Mouse (Mus musculus) heart, embryonic 11.5 days (tissue): Measurements from ENCODE around the gene Stk24. TPM values are rescaled to one million over a fixed set of nuclear protein-coding genes. Genes with fewer than 3 reads are reported as not detected.

ENCODE experiments used
- ATAC-seq: fragments of 200-750 bp; cut with Nextera tagmentation; replicated peaks from 2 replicates; pipeline ENCODE4 v1.8.0; 2017; ENCODE audit warnings: moderate library complexity; ENCODE audit not compliant: insufficient number of reproducible peaks, low FRiP score, low TSS enrichment
- H3K27ac ChIP-seq: fragments of 300-500 bp; sonication (generic); 2 replicates; pipeline ENCODE4 v1.5.1; 2014; ENCODE audit warnings: mild to moderate bottlenecking, low read depth, low read length
- H3K27me3 ChIP-seq: fragments of 300-500 bp; sonication (generic); 2 replicates; pipeline ENCODE4 v1.6.1; 2014; ENCODE audit warnings: mild to moderate bottlenecking, low read length, mixed read lengths; ENCODE audit not compliant: control insufficient read depth, insufficient read depth
- H3K36me3 ChIP-seq: fragments of 300-500 bp; sonication (generic); 2 replicates; pipeline ENCODE4 v1.6.1; 2014; ENCODE audit warnings: mild to moderate bottlenecking, low read length, moderate library complexity, mixed read lengths; ENCODE audit not compliant: control insufficient read depth, insufficient read depth
- H3K4me1 ChIP-seq: fragments of 300-500 bp; sonication (generic); 2 replicates; pipeline ENCODE4 v1.6.1; 2014; ENCODE audit warnings: low read length; ENCODE audit not compliant: control insufficient read depth, insufficient read depth
- H3K4me2 ChIP-seq: fragments of 300-500 bp; sonication (generic); 2 replicates; pipeline ENCODE4 v1.6.1; 2014; ENCODE audit warnings: mild to moderate bottlenecking, moderate library complexity
- H3K4me3 ChIP-seq: fragments of 300-500 bp; sonication (generic); 2 replicates; pipeline ENCODE4 v1.5.1; 2014; ENCODE audit warnings: low read depth, low read length
- H3K9ac ChIP-seq: fragments of 300-500 bp; sonication (generic); 2 replicates; pipeline ENCODE4 v1.6.1; 2014; ENCODE audit warnings: mild to moderate bottlenecking, low read depth, low read length, moderate library complexity
- H3K9me3 ChIP-seq: fragments of 300-500 bp; sonication (generic); replicated peaks from 2 replicates; pipeline ENCODE4 v1.6.1; 2016; ENCODE audit warnings: low read length; ENCODE audit not compliant: control insufficient read depth
- WGBS: fragments of 180-500 bp; shearing (Covaris S2); extraction: QIAGEN DNeasy Blood & Tissue Kit; methylation state at CpG from one replicate; pipeline ENCODE4 v1.1.7; 2014; ENCODE audit not compliant: insufficient replicate concordance; 5-methylcytosine and 5-hydroxymethylcytosine counted together
- polyA plus RNA-seq: library from polyadenylated mRNA; unstranded; fragments of >200 nt; fragmentation: Nextera tagmentation; extraction: Ambion mirVana; gene quantifications from 2 replicates; pipeline ENCODE4 v1.2.1, GENCODE M21; 2014

The Stk24 gene
- polyA plus RNA-seq, 1 experiment from 2014 or later, result 37.7 TPM

DNA sequence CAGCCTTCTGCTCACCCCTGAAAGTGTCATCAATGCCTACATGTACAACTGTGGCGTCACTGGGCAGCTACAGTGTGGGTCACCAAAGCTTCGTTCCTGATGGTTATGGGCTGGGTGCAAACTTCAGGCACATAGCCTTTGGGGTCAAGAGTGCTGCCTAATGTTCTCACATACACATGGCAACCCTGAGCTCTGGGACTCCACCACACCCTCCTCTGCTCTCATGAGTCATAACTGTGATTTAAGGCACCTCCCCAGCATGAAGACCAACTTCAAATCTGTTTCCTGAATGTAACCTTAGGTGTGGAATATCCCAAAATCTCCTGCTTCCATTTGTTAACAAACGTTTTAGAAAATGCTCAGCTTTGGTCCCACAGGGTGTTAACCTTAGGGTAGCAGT, 87.4 kb downstream of the Stk24 start:
- 86% methylated on average over 3 of the region's 3 CpGs for WGBS
- no peak overlapping the region for H3K27ac ChIP-seq
- ATAC-seq, result no peak
- no peak overlapping the region for H3K4me2 ChIP-seq
- no peaks in the 10 kb centered on the region for H3K9me3 ChIP-seq
- peaks cover 30% of the 10 kb centered on the region for H3K36me3 ChIP-seq
- no peaks in the 10 kb centered on the region for H3K27me3 ChIP-seq
- no peak overlapping the region for H3K9ac ChIP-seq
- H3K4me1 ChIP-seq, result peaks cover 5% of the 10 kb centered on the region
- H3K4me3 ChIP-seq, result no peak overlapping the region

DNA sequence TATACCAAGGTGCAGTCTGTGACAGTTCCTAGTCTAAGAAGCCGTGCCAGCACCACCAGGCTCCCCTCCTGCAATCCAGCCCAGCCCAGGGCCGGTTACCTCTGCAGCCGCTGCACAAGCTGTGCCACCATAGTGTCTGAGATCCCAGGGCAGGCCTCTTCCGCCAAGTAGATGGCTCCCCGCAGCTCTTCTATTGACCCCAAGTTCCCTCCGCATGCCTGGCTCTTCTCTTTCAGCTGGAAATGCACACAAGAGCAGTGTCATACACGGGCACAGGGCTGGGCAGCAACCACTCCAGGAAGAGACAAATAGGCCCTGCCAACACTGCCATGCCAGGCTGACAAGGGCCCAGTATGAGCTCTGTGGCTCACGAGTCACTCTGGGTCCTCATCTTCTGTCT, 87.9 kb downstream of the Stk24 start:
- Histone ChIP-seq H3K36me3 (peaks cover 29% of the 10 kb centered on the region), H3K4me2 (no peak overlapping the region), H3K4me1 (peaks cover 5% of the 10 kb centered on the region), H3K27ac (no peak overlapping the region), H3K4me3 (no peak overlapping the region), H3K27me3 (no peaks in the 10 kb centered on the region), H3K9ac (no peak overlapping the region), H3K9me3 (no peaks in the 10 kb centered on the region)
- WGBS, result 94% methylated on average over 8 of the region's 8 CpGs
- ATAC-seq, result no peak

GRCm38 (mm10) chr14:121285379-121286120, 94.3 kb downstream of the Stk24 start:
- Histone ChIP-seq H3K4me1 (peaks cover 12% of the 10 kb centered on the region), H3K9me3 (no peaks in the 10 kb centered on the region), H3K27ac (no peak overlapping the region), H3K27me3 (no peaks in the 10 kb centered on the region), H3K36me3 (peaks cover 38% of the 10 kb centered on the region), H3K9ac (no peak overlapping the region), H3K4me3 (no peak overlapping the region), H3K4me2 (no peak overlapping the region)
- WGBS, result 91% methylated on average over 14 of the region's 14 CpGs
- ATAC-seq, result no peak

DNA sequence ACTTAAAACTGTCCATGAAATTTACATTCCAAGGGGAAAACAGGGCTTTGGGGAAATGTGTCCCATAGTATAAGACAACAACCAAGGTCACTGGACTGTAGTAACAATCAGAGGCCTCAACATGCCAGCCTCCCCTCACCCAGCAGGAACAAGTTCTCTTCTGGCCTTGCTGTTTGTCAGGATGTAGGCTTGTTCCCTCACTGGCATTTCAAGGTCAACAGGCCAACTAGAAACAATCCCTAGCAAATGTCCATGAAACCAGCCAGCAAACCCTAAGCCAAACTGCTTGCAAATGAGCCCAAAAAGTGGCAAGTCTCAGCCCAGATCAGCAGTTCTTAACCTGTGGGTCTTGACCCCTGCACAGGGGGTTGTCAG, 98.5 kb downstream of the Stk24 start:
- Histone ChIP-seq H3K27ac (peak overlapping the region; percentile 35; the same call in 1 of the 2 replicates), H3K36me3 (peaks cover 41% of the 10 kb centered on the region), H3K9ac (no peak overlapping the region), H3K9me3 (no peaks in the 10 kb centered on the region), H3K4me1 (peaks cover 9% of the 10 kb centered on the region), H3K4me2 (no peak overlapping the region), H3K4me3 (no peak overlapping the region), H3K27me3 (no peaks in the 10 kb centered on the region)
- no peak for ATAC-seq

GRCm38 (mm10) chr14:121280601-121281335, 99.0 kb downstream of the Stk24 start:
- WGBS, result 78% methylated on average over 16 of the region's 16 CpGs
- Histone ChIP-seq H3K36me3 (peaks cover 40% of the 10 kb centered on the region), H3K27ac (peak overlapping the region; percentile 35)

DNA sequence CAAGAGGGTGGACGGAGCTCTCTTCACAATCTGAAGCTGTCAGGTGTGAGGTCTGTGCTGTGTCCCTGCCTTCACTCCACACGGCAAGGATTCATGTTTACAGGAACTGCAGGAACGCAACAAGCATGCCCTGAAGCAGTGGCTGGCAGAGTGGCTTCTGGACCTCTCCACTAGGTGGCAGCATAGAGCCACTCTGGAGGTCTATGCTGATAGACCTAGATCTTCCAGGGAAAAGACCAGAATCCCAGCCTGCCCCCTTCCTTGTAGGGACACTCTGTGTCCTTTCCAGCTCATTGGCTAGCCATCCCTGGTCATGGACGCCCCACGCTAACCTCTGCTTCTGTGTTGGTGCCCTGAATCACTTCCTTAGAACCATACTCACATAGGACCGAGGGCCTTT, 100.7 kb downstream of the Stk24 start:
- H3K9ac ChIP-seq, result no peak overlapping the region
- no peaks in the 10 kb centered on the region for H3K9me3 ChIP-seq
- no peak overlapping the region for H3K4me3 ChIP-seq
- H3K27me3 ChIP-seq, result no peaks in the 10 kb centered on the region
- ATAC-seq, result peak; percentile 24; the same call in 1 of the 2 replicates
- peaks cover 41% of the 10 kb centered on the region for H3K36me3 ChIP-seq
- H3K4me2 ChIP-seq, result no peak overlapping the region
- WGBS, result 29% methylated on average over 6 of the region's 6 CpGs
- peaks cover 9% of the 10 kb centered on the region for H3K4me1 ChIP-seq
- H3K27ac ChIP-seq, result no peak overlapping the region

More at GRCm38 (mm10) chr14:121280601-121281335, 99.0 kb downstream of the Stk24 start:
- ATAC-seq, result no peak
- Histone ChIP-seq H3K4me3 (no peak overlapping the region), H3K4me1 (peaks cover 9% of the 10 kb centered on the region), H3K9me3 (no peaks in the 10 kb centered on the region), H3K9ac (no peak overlapping the region), H3K4me2 (no peak overlapping the region), H3K27me3 (no peaks in the 10 kb centered on the region)

DNA sequence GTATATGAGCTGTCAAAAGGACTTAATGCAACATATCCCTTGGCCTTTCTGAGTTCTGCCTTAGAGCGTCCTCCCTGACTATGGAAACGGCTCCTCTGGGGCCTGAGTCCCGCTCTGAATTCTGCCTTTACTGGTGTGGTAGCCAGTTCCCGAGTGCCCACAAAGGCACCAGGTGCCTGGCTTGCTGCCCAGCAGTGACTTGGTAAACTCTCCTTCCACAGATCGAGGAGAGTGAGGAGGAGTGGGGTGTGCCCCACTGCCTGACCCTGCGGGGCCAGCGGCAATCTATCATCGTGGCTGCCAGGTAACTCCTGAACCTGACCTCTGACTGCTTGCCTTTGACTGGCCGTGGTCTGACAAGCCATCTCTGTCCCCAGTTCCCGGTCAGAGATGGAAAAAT, 103.8 kb downstream of the Stk24 start:
- 81% methylated on average over 10 of the region's 10 CpGs for WGBS
- H3K36me3 ChIP-seq, result peaks cover 40% of the 10 kb centered on the region

GRCm38 (mm10) chr14:121274985-121275384, 104.8 kb downstream of the Stk24 start:
- H3K27ac ChIP-seq, result no peak overlapping the region
- WGBS, result 84% methylated on average over 12 of the region's 12 CpGs
- no peak for ATAC-seq
- H3K4me2 ChIP-seq, result no peak overlapping the region
- H3K4me3 ChIP-seq, result no peak overlapping the region
- no peak overlapping the region for H3K9ac ChIP-seq
- H3K4me1 ChIP-seq, result peaks cover 4% of the 10 kb centered on the region; the same call in 1 of the 2 replicates
- peaks cover 34% of the 10 kb centered on the region for H3K36me3 ChIP-seq
- no peaks in the 10 kb centered on the region for H3K27me3 ChIP-seq
- H3K9me3 ChIP-seq, result no peaks in the 10 kb centered on the region

More for the DNA sequence above, 103.8 kb downstream of the Stk24 start:
- no peak overlapping the region for H3K4me3 ChIP-seq
- no peak overlapping the region for H3K27ac ChIP-seq
- 0 out of 2 replicates have a peak overlapping the region, but pooled peaks have one; percentile 16 for H3K9ac ChIP-seq
- H3K4me2 ChIP-seq, result no peak overlapping the region
- H3K4me1 ChIP-seq, result peaks cover 6% of the 10 kb centered on the region
- no peak for ATAC-seq
- no peaks in the 10 kb centered on the region for H3K9me3 ChIP-seq
- H3K27me3 ChIP-seq, result no peaks in the 10 kb centered on the region
